Mouse (Mus musculus): ENCODE measurements around the gene Lrrc10.

GRCm38 (mm10) chr10:117062894-117063253, 17.7 kb downstream of the Lrrc10 start:
- no peak for TF ChIP-seq CTCF (IDR thresholded peaks at IDR 0.05; ENCODE audit: low read depth)
- TF ChIP-seq EP300 (IDR thresholded peaks at IDR 0.05; ENCODE audit: low read depth) = no peak

Measured in liver, postnatal 0 days (tissue).